Mouse (Mus musculus) adrenal gland, adult (tissue): ENCODE data around the gene Spef2.
"Not testable (repeated sequence)": the region's sequence is repeated elsewhere in the genome, so short reads cannot be mapped to it uniquely, and the experiment has no call there.

Experiments
- DNase-seq, 2 experiments: peaks; one replicate each; pipeline ENCODE4 v3.0.0; 2022 to 2023; ENCODE audit warnings: low spot score in 1 of 2; ENCODE audit not compliant: inconsistent age in 2 of 2

The Spef2 gene

GRCm38 (mm10) chr15:9677343-9678036, 71.2 kb downstream of the Spef2 start:
- DNase-seq, result no peak

GRCm38 (mm10) chr15:9668575-9668974, 80.1 kb downstream of the Spef2 start:
- DNase-seq, result no peak

GRCm38 (mm10) chr15:9664948-9665347, 83.7 kb downstream of the Spef2 start:
- not testable (repeated sequence) for DNase-seq

DNA sequence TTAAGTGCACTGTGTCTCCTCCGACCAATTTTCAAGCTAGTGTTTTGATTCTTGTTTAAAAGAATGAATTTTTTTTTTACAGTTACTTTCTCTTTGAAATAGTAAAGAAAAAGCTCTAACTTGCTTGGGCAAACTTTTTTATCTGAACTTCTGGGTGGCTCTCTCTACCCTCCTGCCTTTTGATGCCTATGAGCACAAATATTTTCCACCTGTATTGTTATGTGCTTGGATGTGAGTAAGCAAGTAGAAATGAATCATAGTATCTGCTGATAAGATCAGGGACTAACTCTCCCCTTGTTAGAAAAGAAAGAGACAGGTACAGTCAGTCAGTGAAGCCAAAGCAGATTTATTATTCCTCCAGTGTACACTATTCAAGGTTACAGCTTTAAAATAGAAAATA, 87.5 kb downstream of the Spef2 start:
- no peak for DNase-seq

- DNase-seq, result no peak
These were observed 114.2 kb downstream of the Spef2 start for GRCm38 (mm10) chr15:9634471-9634870.

DNA sequence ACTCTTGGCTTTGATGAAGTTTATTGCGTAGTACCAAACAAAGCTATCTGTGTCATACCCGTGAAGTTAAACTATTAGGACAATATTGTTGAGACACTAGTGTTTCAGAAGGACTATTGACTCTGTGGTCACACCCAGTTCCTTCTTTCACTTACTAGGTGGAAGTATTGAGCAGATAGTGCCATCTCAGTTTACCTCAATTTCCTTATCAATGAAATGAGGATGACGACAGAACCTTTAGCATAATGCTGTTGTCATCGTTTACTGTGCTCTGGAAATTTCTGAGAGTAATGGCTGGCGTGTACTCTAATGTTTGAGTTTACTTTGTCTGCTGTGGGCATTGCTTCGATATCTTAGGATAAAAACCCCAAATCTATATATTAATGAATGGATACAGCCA, 117.0 kb downstream of the Spef2 start:
- no peak for DNase-seq

GRCm38 (mm10) chr15:9629660-9630059, 119.0 kb downstream of the Spef2 start:
- DNase-seq, result no peak

DNA sequence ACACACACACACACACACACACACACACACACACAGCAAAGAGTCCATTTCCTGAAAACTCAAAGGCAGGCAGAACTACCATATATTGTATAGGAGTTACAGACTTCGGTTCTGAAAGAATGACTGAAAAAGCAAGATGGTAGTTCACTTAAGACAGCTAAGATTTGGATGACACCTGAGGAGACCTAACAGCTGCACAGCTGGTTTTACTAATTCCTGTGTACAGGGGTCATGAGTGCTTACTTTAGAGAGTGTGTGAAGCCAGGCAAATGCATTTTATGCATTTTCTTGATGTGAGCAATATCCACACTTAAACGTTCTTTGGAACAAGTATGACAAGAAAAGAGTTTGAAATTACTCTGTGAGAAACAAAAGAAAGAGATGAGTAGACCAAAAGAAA, 124.0 kb downstream of the Spef2 start:
- no peak for DNase-seq

GRCm38 (mm10) chr15:9608177-9608576, 140.5 kb downstream of the Spef2 start:
- peak in 1 of 2 experiments; percentile 77 for DNase-seq

DNA sequence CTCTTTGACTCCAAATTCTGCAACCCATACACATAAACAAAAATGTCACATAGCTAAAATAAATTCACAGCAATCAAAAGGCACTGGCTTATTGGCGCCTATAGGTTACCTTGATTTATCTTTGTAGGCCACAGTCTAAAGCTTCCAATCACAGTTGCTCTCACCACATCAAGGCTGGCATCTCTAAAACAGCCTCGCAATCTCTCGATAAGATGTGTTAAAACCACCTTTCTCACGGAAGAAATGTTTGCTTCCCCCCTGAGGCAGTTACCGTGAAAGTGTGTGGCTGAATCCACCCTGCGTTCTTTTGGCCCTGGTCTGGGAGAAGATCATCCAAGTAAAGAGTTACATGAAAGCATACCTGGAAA, 148.6 kb downstream of the Spef2 start:
- no peak for DNase-seq

DNA sequence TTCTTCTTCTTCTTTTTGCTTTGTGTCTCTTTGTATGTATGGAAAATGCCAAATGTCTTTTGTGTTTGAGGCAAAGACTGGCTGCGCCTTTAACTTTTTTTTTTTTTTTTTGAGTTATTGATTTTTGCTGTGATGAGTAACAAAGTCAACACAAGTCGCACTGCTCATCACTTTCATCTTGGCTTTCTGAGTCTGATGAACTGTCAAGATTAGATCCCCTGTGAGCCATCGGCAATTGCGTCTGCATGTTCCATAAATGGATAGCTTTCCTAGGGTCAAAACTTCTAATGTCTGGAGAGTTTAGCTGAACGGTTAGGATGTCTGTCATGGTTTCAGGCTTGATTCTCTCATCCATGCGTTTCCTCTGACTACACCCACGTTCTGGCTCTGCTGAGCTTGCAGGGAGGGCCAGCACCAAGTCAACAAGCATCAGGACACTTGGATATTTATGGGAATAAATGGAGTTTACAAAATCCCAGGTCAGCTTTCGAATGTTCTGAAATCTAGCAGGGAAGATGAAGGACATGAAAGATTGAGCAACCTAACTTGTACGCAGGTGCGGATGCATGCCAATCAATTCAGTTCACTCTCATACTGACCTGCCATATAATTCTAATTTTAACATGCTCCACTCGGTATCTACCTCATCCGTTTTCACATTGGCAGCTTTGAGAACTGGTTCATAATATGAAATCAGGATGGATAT, 149.1 kb downstream of the Spef2 start:
- DNase-seq, result peak in 1 of 2 experiments; percentile 59

DNA sequence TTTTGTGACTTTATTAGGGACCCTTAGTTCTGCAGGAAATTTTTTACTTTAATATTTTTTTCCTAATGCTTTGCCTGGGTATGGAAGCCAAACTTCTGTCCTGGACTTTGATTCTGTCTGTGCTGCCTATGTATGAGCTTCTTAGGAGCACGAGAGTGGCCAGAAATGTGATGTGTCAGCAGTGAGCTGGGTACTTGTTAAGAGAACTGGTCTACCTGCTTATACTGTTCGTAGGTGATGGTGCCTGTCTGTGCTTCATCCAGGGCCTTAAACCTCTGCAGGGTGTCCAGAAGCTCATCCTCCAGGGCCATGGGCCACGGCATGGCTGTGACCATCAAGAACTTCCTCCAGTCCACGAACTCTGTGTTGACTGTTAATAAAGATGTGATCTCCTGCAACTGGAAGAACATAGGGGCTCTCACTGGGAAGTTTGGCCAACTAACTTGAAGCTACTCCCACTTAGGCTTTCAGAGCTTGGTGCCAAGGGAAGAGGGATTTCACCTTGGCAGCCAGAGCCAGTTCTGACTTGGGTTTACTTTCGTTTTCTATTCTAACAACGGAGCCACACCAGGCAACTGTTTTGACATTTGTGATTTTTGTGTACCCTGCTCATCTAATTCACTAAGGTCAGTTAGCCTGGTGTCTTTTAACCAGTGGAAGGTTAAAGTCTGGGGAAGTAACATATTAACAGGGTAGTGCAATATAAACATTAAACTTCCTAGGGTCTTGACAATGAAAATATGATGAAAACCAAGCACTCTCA, 152.2 kb downstream of the Spef2 start:
- DNase-seq, result peak; percentile 17 to 79

DNA sequence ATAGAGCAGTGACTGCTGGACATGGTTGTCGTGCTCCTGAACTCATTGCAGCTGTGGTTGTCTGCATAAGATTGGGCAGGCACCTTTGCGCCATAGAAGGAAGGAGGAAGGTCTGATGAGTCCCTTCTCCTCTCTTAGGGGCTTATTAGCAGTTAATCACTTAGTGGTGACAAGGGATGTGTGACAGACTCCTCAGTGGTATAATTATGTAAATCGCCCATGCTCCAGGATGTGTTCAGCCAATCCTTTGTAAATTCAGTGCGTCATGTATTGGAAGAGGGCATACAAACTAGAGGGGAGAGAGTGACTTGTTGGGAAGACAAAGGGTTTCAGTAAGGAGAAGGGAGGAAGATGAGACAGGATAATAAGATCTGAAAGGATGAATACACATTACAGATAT, 158.7 kb downstream of the Spef2 start:
- no peak for DNase-seq

DNA sequence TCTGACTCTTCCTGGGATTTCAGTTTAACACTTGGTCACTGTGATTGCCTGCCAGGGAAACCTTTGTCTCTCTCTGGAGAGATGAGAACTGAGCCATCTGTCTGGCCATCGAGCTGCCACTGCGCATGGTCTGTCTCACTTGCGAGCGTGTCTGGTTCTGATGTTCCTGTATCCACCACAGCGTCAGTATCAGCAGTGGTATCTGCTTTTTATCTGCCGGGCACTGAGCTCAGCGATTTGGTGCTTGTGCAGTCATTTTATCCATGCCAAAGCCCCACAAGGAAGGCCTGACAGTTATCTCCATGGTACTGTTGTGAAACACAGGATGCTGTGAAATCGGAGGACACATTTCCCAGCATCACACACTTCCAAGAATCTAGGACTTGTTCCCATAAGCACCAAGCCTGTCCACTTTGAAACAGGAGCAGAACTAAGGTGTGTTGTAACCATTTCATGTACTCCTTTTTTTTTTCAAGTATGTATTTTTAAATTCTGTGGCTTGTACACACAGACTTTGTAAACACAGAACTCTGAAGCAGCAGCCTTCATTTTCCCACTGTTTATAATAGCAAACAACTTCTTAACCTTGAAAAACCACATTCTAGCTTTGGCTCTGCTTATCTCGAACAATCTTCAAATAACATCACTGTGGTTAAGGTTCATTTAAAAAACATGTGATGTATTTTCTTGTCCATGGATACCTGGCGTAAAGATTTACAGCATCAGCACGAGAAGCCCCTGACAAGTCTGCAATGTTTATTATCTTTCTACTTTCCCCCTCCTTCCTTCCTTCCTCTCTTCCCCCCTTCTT, 168.0 kb downstream of the Spef2 start:
- no peak for DNase-seq

- no peak for DNase-seq
These were observed 171.4 kb downstream of the Spef2 start for GRCm38 (mm10) chr15:9577303-9577702.

DNA sequence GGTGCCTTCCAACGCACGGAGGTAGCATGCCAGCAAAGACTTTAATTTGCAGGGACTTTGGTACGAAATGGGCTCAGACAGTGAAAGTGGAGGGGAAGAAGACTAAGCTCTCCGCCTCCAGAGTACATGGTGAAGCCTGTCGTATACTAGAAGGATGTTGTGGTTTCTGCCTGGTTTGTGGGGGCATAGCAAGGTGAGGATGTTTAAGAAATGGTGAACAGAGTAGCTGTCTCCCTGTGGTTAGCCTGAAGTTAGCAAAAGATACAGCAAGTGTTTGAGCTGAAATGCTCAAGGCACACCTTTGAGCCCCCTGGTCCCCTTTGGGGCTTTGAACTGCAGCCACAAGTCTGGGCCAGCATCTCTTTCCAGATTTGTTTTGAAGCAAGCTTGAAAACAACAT, 173.9 kb downstream of the Spef2 start:
- no peak for DNase-seq

DNA sequence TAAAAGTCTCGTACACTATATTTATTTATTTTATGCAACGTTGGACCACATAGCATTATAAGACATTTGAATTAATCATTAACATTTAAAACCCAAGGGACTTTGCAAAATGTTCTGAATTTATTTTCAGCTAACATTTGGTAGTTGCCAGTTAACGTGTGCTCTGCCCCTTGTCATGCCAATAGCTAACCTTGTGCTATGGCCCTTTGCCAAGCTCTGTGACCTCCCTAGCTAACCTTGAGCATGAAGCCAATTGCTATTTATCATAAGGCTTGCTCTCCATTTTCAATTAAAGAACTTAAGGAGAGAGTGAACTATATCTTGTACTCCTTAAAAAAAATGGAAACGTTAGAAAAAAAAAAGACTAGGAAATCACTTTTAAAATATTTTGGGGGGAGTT, 175.3 kb downstream of the Spef2 start:
- peak; percentile 83 to 96 for DNase-seq

DNA sequence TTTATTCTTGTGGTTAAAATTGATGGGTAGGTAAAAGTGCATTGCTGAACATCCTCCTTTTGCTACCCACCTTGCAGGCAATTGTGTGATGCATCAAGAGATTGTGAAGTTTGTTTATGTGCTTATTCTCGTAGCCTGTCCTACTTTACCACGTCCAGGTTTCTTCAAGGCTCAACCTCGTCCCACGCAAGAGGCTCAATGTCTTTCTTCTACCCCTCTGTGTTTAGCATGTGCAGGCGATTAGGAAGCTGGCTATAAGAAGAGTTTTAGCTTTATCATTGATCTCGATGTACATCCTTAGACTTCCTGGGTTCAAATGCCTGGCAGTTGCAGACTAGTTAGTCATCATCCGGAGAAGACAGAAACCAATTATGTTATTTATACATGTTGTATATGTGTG, 176.0 kb downstream of the Spef2 start:
- no peak for DNase-seq

DNA sequence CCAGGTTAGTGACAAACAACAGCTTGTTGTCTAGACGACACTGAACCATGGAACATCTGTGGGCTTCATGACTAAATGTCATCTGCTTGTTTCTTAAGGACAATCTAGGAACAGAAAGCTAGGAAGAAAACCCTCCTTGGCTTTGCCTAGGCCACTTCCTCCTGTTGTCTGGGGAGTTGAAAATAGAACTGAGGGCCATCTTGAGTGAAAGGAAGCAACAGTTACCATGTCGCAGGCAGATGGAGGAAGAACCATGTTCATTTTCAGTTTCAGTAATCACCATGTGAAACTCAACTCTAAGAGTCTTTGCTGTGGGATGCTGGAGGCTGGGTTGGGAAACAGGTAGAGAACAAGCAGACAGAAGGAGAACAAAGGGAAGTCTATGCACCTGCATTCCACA, 176.8 kb downstream of the Spef2 start:
- no peak for DNase-seq

GRCm38 (mm10) chr15:9567316-9567715, 181.4 kb downstream of the Spef2 start:
- no peak for DNase-seq

DNA sequence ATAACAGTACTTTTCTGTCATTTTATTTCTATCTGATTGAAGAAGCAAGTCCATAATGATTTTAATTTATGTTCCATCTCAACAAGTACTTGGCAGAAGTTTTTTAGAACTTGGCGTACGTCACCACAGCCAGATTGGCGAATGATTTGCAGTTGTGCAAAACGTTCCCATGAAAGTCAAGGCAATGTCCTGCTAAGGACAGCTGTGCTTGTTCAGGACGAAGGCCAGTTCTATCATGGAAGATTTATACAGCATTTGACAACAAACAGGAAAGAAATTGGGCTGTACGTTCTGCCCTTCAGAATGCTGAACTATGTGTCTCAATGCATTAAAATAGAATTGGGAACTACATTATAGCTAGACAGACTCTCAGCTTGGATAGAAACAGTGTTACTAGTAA, 183.3 kb downstream of the Spef2 start:
- DNase-seq, result peak; percentile 84 to 93
